Comparison of ENCODE assay signal across 8 mouse cellular contexts in the genomic region with DNA sequence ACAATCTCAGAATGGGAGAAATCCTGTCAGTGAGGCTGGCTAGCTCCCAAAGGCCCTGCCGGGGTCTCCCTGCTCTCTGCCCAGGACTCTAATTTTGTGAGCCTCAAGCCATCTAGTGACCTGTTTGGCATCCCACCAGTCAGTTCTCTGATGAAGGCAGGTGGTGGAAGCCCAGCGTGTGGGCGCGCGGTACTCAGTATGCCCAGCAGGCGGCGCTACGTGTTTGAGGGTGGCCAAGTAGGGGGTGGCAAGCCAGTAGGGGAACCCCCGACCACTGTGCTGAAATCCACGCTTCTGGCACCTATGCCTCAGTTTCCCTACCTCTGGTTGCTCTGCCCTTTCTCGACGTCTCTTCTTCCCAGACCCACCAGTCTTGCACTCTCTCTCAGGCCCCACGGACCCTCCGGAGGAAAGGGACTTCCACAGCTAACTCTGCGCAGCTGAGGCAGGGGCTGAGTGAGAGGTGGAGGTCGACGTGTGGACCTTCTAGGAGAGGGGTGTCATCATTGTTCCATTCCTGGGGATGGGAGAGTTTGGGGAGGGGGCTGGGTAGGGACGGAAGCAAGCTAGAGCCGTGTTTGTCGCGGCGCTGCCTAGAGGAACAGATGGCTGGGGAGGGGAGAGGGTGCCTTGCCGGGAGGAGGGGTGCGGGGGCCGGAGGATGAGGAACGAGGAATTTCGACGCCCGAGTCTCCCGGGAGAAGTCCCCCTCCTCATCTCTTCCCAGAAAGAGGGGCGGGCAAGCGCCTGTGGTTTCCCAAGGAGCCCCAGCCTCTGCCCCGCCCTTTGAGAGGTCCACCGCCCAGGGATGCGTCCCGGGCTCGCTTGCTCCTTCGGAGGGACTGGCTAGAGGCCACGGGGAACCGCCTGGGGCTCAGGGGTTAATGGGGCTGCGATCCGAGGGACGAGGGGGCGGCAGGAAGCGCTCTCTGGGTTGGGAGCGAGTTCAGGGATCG. TPM values are rescaled to one million over a fixed set of nuclear protein-coding genes. Genes with fewer than 3 reads are reported as not detected.
DNase-seq lines count a peak whose midpoint lies in the region; ATAC-seq and TF ChIP-seq lines count a peak whose summit lies in the region.

No protein-coding gene starts in this region.

- H3K9me3 ChIP-seq in E14TG2a.4 (ENCODE audit: low read length) = no peaks in the 10 kb centered on the region
- no peaks in the 10 kb centered on the region for H3K9me3 ChIP-seq in forebrain, embryonic 11.5 days (ENCODE audit: control insufficient read depth, low read length)
- no peaks in the 10 kb centered on the region for H3K9me3 ChIP-seq in hindbrain, embryonic 11.5 days (ENCODE audit: control insufficient read depth, low read length)

- peaks cover 64% of the 10 kb centered on the region for H3K27me3 ChIP-seq in E14TG2a.4 (ENCODE audit: insufficient read depth, low read length)
- H3K27me3 ChIP-seq in forebrain, embryonic 11.5 days (ENCODE audit: control insufficient read depth, insufficient read depth, low read length) = peaks cover 31% of the 10 kb centered on the region
- H3K27me3 ChIP-seq in hindbrain, embryonic 11.5 days (ENCODE audit: control insufficient read depth, insufficient read depth, low read length) = peaks cover 34% of the 10 kb centered on the region

- WGBS in forebrain, embryonic 11.5 days = 1% methylated on average over 47 of the region's 47 CpGs
- WGBS in hindbrain, embryonic 11.5 days = under 1% methylated on average over 46 of the region's 47 CpGs

- peak; percentile 43 for DNase-seq in NIH3T3 (ENCODE audit: low read depth)
- peak; percentile 85 for DNase-seq in forebrain, embryonic 11.5 days (ENCODE audit: low spot score)
- DNase-seq in hindbrain, embryonic 11.5 days (ENCODE audit: low spot score) = peak; percentile 82
- peak; percentile 76 to 79 for DNase-seq in layer of hippocampus, postnatal 36 days
- peak; percentile 53 to 70 for DNase-seq in lung, postnatal 4 days
- peak; percentile 83 for DNase-seq in right cerebral cortex, postnatal 4 days

- H3K9ac ChIP-seq in forebrain, embryonic 11.5 days (ENCODE audit: low read length) = peak overlapping the region; percentile 49
- peak overlapping the region; percentile 47; the same call in 1 of the 2 replicates for H3K9ac ChIP-seq in hindbrain, embryonic 11.5 days (ENCODE audit: low read depth, low read length)

- H3K4me2 ChIP-seq in forebrain, embryonic 11.5 days (ENCODE audit: low read depth, low read length, severe bottlenecking) = peak overlapping the region; percentile 75
- peak overlapping the region; percentile 86 for H3K4me2 ChIP-seq in hindbrain, embryonic 11.5 days (replicated peaks; ENCODE audit: low read depth, low read length)

- H3K36me3 ChIP-seq in E14TG2a.4 (ENCODE audit: insufficient read depth, low read length) = peaks cover 30% of the 10 kb centered on the region
- H3K36me3 ChIP-seq in forebrain, embryonic 11.5 days (ENCODE audit: control insufficient read depth, insufficient read depth, low read length) = no peaks in the 10 kb centered on the region
- no peaks in the 10 kb centered on the region for H3K36me3 ChIP-seq in hindbrain, embryonic 11.5 days (ENCODE audit: control insufficient read depth, insufficient read depth, low read length)

- ATAC-seq in forebrain, embryonic 11.5 days (replicated peaks; ENCODE audit: low FRiP score) = peak; percentile 69
- peak; percentile 74 for ATAC-seq in hindbrain, embryonic 11.5 days (ENCODE audit: low FRiP score)
- no peak for ATAC-seq in cerebellum, adult (ENCODE audit: insufficient number of reproducible peaks, low FRiP score, low TSS enrichment)

- peak overlapping the region; percentile 12; the same call in 1 of the 2 replicates for H3K27ac ChIP-seq in forebrain, embryonic 11.5 days (ENCODE audit: low read depth, low read length)
- no peak overlapping the region for H3K27ac ChIP-seq in hindbrain, embryonic 11.5 days (ENCODE audit: low read depth, low read length)

- peak; percentile 92 for TF ChIP-seq CTCF in E14TG2a.4 (conservative IDR thresholded peaks at IDR 0.05; ENCODE audit: low read length)

- peak overlapping the region; percentile 75 for H3K4me3 ChIP-seq in E14TG2a.4 (replicated peaks; ENCODE audit: low read length)
- peak overlapping the region; percentile 33 for H3K4me3 ChIP-seq in forebrain, embryonic 11.5 days (ENCODE audit: low read depth, low read length)
- H3K4me3 ChIP-seq in hindbrain, embryonic 11.5 days (ENCODE audit: low read depth, low read length) = peak overlapping the region; percentile 34

- H3K4me1 ChIP-seq in E14TG2a.4 (replicated peaks; ENCODE audit: low read depth, low read length) = peaks cover 32% of the 10 kb centered on the region
- peaks cover 9% of the 10 kb centered on the region for H3K4me1 ChIP-seq in forebrain, embryonic 11.5 days (replicated peaks; ENCODE audit: control insufficient read depth, insufficient read depth, low read length)
- peaks cover 4% of the 10 kb centered on the region; the same call in 1 of the 2 replicates for H3K4me1 ChIP-seq in hindbrain, embryonic 11.5 days (replicated peaks; ENCODE audit: control insufficient read depth, insufficient read depth, low read length)

RNA-seq across cellular contexts. Expression of a gene that starts 20.6 kb away (rescaled TPM):
- 5.2 and 6.5 TPM in 2 replicates for polyA plus RNA-seq in forebrain, embryonic 11.5 days (2014; fragmentation: Nextera tagmentation; extraction: Ambion mirVana)
- 1.9 and 2.8 TPM in 2 replicates for polyA plus RNA-seq in hindbrain, embryonic 11.5 days (2014; fragmentation: Nextera tagmentation; extraction: Ambion mirVana)
- total RNA-seq in layer of hippocampus, postnatal 36 days (2021) = 10 to 100 TPM; 91.2 to 94.8 TPM

RNA-seq across cellular contexts. Expression of a gene that starts 27.2 kb away (rescaled TPM):
- 22.0 and 27.5 TPM in 2 replicates for polyA plus RNA-seq in forebrain, embryonic 11.5 days (2014; fragmentation: Nextera tagmentation; extraction: Ambion mirVana)
- 14.5 and 19.6 TPM in 2 replicates for polyA plus RNA-seq in hindbrain, embryonic 11.5 days (2014; fragmentation: Nextera tagmentation; extraction: Ambion mirVana)
- total RNA-seq in layer of hippocampus, postnatal 36 days (2021) = 1 to 10 TPM in 1 of 2 experiments, under 1 TPM in 1; 0.48 to 1.2 TPM

RNA-seq across cellular contexts. Expression of a gene that starts 39.1 kb away (rescaled TPM):
- 43.0 and 43.4 TPM in 2 replicates for polyA plus RNA-seq in forebrain, embryonic 11.5 days (2014; fragmentation: Nextera tagmentation; extraction: Ambion mirVana)
- polyA plus RNA-seq in hindbrain, embryonic 11.5 days (2014; fragmentation: Nextera tagmentation; extraction: Ambion mirVana) = 43.1 and 44.2 TPM in 2 replicates
- total RNA-seq in layer of hippocampus, postnatal 36 days (2021) = 10 to 100 TPM; 45.0 to 48.7 TPM

RNA-seq across cellular contexts. Expression of a gene that starts 43.4 kb away (rescaled TPM):
- polyA plus RNA-seq in forebrain, embryonic 11.5 days (2014; fragmentation: Nextera tagmentation; extraction: Ambion mirVana) = not detected in 2 replicates
- polyA plus RNA-seq in hindbrain, embryonic 11.5 days (2014; fragmentation: Nextera tagmentation; extraction: Ambion mirVana) = not detected in 2 replicates
- total RNA-seq in layer of hippocampus, postnatal 36 days (2021) = not detected
